Mouse (Mus musculus) limb, embryonic 14.5 days (tissue): ENCODE measurements around the gene Nr2e1. TPM values are rescaled to one million over a fixed set of nuclear protein-coding genes. Genes with fewer than 3 reads are reported as not detected.

Experiments
- ATAC-seq: fragments of 200-750 bp; cut with Nextera tagmentation; 2 replicates; pipeline ENCODE4 v1.8.0; 2017; ENCODE audit warnings: low read depth, moderate number of reproducible peaks, moderate TSS enrichment; ENCODE audit not compliant: low FRiP score
- DNase-seq: peaks from one replicate; pipeline ENCODE4 v3.0.0-alpha.2; 2015; ENCODE audit warnings: low spot score
- H3K27ac ChIP-seq: fragments of 300-500 bp; sonication (generic); replicated peaks from 2 replicates; pipeline ENCODE4 v1.5.1; 2014; ENCODE audit warnings: low read depth, mild to moderate bottlenecking, low read length, moderate library complexity, mixed read lengths
- H3K27me3 ChIP-seq: fragments of 300-500 bp; sonication (generic); 2 replicates; pipeline ENCODE4 v1.6.1; 2014; ENCODE audit warnings: low read length, mixed read lengths; ENCODE audit not compliant: control insufficient read depth, insufficient read depth
- H3K36me3 ChIP-seq: fragments of 300-500 bp; sonication (generic); 2 replicates; pipeline ENCODE4 v1.6.1; 2014; ENCODE audit warnings: mild to moderate bottlenecking, low read length, moderate library complexity, mixed read lengths; ENCODE audit not compliant: control insufficient read depth, insufficient read depth
- H3K4me1 ChIP-seq: fragments of 300-500 bp; sonication (generic); 2 replicates; pipeline ENCODE4 v1.6.1; 2014; ENCODE audit warnings: antibody characterized with exemption, low read length, mixed read lengths; ENCODE audit not compliant: control insufficient read depth, insufficient read depth
- H3K4me2 ChIP-seq: fragments of 300-500 bp; sonication (generic); replicated peaks from 2 replicates; pipeline ENCODE4 v1.6.1; 2014; ENCODE audit warnings: low read depth, mild to moderate bottlenecking, low read length, moderate library complexity; ENCODE audit not compliant: severe bottlenecking
- H3K4me3 ChIP-seq: fragments of 300-500 bp; sonication (generic); replicated peaks from 2 replicates; pipeline ENCODE4 v1.5.1; 2014; ENCODE audit warnings: low read length
- H3K9ac ChIP-seq: fragments of 300-500 bp; sonication (generic); 2 replicates; pipeline ENCODE4 v1.6.1; 2014; ENCODE audit warnings: mild to moderate bottlenecking, low read depth, low read length, moderate library complexity; ENCODE audit not compliant: severe bottlenecking
- H3K9me3 ChIP-seq: fragments of 300-500 bp; sonication (generic); 2 replicates; pipeline ENCODE4 v1.6.1; 2016; ENCODE audit warnings: low read length; ENCODE audit not compliant: control insufficient read depth
- POLR2A ChIP-seq: fragments of 200-500 bp; IDR thresholded peaks from 2 replicates; pipeline ENCODE4 v1.8.0; 2012; ENCODE audit warnings: inconsistent platforms, mild to moderate bottlenecking, moderate library complexity, borderline replicate concordance; ENCODE audit not compliant: insufficient read depth, insufficient read length; ENCODE audit errors: extremely low read depth
- WGBS: fragments of 180-500 bp; shearing (Covaris S2); extraction: QIAGEN DNeasy Blood & Tissue Kit; methylation state at CpG from one replicate; pipeline ENCODE4 v1.1.7; 2014; 5-methylcytosine and 5-hydroxymethylcytosine counted together
- polyA plus RNA-seq, 2 experiments: library from polyadenylated mRNA; depleted of rRNA in 1 of 2; stranded (reverse) in 1 of 2; unstranded in 1 of 2; fragments of >200 nt; fragmentation: Nextera tagmentation in 1 of 2; extraction: Ambion mirVana in 1 of 2; gene quantifications; 2 replicates each; pipeline versions ENCODE4 v1.2.1 to v1.2.3; 2012 to 2014

Nr2e1 gene
- polyA plus RNA-seq, 2 experiments: 0.15 TPM; not detected in 1

DNA sequence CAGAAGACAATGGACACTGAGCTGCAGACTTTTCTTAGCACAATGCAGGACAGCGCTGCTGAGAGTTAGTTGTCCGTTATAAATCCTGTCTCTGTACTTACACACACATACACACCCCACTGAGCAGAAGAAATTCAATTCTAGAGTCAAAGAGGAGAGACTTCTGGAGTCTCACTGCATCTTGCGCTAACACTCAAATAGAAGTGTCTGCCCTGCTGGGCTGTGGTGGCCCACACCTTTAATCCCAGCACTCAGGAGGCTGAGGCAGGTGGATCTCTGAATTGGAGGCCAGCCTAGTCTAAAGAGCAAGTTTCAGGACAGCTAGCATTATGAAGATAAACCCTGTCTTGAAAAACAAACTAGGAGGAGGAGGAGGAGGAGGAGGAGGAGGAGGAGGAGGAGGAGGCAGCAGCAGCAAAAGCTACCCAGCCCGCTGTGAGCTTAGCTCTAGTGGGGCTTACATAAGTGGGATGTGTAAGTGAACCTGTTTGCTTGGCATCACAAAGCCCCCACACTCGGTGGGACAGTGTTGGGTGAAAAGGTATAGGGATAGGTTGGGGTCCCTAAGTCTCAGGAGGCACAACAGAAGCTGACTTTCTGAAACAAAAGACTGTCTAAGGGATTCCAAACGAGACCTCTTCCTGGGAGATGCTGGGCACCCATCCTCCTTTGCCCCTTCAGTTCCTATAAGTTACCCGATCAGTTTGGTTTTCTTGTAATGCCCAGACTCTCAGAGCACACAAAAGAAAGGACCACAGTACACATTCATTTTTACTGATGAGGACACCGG, 4.7 kb upstream of the Nr2e1 start:
- TF ChIP-seq POLR2A: no peak
- no peak for ATAC-seq
- Histone ChIP-seq H3K36me3 (no peaks in the 10 kb centered on the region), H3K9ac (no peak overlapping the region), H3K4me2 (no peak overlapping the region), H3K4me1 (peaks cover 11% of the 10 kb centered on the region), H3K27me3 (peaks cover 98% of the 10 kb centered on the region), H3K9me3 (no peaks in the 10 kb centered on the region), H3K27ac (no peak overlapping the region), H3K4me3 (no peak overlapping the region)
- 5% methylated on average over 8 of the region's 8 CpGs for WGBS
- no peak for DNase-seq

DNA sequence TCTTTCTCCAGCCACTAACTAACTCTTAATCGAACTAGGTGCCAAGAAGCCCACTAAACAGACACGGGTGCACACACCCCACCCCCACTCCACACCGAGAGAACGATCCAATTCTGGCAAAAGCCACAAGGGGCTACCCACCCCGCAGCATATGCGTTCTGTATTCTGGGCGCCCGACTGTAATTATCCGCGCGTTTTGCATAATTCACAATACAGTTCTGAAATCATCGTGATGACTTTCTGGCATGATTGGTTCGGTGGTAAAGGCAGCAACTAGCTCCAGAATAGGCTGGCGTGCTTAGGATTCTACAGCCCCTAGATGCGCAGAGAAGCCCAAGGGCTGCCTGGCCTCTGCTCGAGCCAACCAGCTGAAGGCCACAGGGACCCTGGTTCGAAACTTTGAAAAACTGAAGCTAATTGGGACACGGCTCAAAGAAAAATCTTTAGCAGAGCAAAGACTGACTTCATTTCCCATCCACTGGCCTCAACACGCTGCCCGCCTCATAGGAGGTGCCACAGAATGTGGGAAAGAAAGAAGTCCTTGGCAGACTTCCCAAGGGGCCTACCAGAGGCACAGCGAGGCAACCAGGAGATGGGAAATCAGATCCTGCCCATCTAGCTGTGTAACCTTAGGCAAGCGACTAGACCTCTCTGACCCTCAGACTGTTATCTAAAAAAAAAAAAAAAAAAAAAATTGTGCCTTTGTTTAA, 2.3 kb upstream of the Nr2e1 start:
- DNase-seq: no peak
- no peak overlapping the region for H3K27ac ChIP-seq
- H3K36me3 ChIP-seq: no peaks in the 10 kb centered on the region
- H3K9me3 ChIP-seq: no peaks in the 10 kb centered on the region
- 4% methylated on average over 22 of the region's 22 CpGs for WGBS
- ATAC-seq: no peak
- H3K4me1 ChIP-seq: peaks cover 5% of the 10 kb centered on the region; the same call in 1 of the 2 replicates
- H3K4me2 ChIP-seq: no peak overlapping the region
- peaks cover 98% of the 10 kb centered on the region for H3K27me3 ChIP-seq
- no peak overlapping the region for H3K9ac ChIP-seq
- TF ChIP-seq POLR2A: no peak
- no peak overlapping the region for H3K4me3 ChIP-seq

DNA sequence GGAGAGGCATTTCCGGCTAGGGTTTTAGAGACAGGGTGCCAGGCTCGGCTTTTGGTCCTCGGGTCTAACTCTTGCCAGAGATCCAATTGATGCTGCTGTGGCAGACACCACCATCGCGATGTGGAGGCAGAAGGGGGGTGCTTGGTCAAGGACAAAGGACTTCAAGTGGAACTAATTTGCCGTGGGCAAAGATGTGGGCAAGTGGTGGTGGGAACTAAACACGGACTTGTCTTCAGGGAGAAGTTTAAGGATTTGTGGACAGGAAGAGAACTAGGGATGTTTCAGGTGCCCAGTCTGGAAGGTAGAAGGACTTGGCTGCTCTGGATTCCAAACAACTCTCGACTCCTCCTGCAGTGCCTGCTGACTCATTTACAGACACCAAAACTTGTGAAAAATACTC, 1.7 kb upstream of the Nr2e1 start:
- ATAC-seq (no peak), DNase-seq (no peak)
- Histone ChIP-seq H3K9me3 (no peaks in the 10 kb centered on the region), H3K4me2 (no peak overlapping the region), H3K4me1 (peaks cover 5% of the 10 kb centered on the region; the same call in 1 of the 2 replicates), H3K27ac (no peak overlapping the region), H3K36me3 (no peaks in the 10 kb centered on the region), H3K9ac (no peak overlapping the region), H3K4me3 (no peak overlapping the region), H3K27me3 (peaks cover 98% of the 10 kb centered on the region)
- 2% methylated on average over 8 of the region's 8 CpGs for WGBS
- TF ChIP-seq POLR2A: no peak

GRCm38 (mm10) chr10:42584436-42584983, 1.1 kb upstream of the Nr2e1 start:
- Histone ChIP-seq H3K27me3 (peaks cover 98% of the 10 kb centered on the region), H3K4me3 (peak overlapping the region; percentile 23), H3K4me2 (peak overlapping the region; percentile 37; the same call in 1 of the 2 replicates), H3K4me1 (peaks cover 5% of the 10 kb centered on the region; the same call in 1 of the 2 replicates), H3K9me3 (no peaks in the 10 kb centered on the region), H3K9ac (no peak overlapping the region), H3K27ac (no peak overlapping the region), H3K36me3 (no peaks in the 10 kb centered on the region)
- ATAC-seq (no peak), DNase-seq (no peak)
- 1% methylated on average over 37 of the region's 37 CpGs for WGBS
- TF ChIP-seq POLR2A: no peak

GRCm38 (mm10) chr10:42583902-42584435, 537 bp upstream of the Nr2e1 start:
- TF ChIP-seq POLR2A: no peak
- peaks cover 98% of the 10 kb centered on the region for H3K27me3 ChIP-seq
- no peak overlapping the region for H3K9ac ChIP-seq
- peak overlapping the region; percentile 37 for H3K4me2 ChIP-seq
- ATAC-seq (no peak), DNase-seq (no peak)
- WGBS: 1% methylated on average over 32 of the region's 32 CpGs
- H3K4me1 ChIP-seq: peaks cover 5% of the 10 kb centered on the region; the same call in 1 of the 2 replicates
- no peaks in the 10 kb centered on the region for H3K36me3 ChIP-seq
- peak overlapping the region; percentile 23 for H3K4me3 ChIP-seq
- no peak overlapping the region for H3K27ac ChIP-seq
- no peaks in the 10 kb centered on the region for H3K9me3 ChIP-seq
